Mouse (Mus musculus) WW6 (cell line): ENCODE measurements around the gene Gm47289.

Experiments
- DNase-seq: peaks from one replicate; pipeline ENCODE4 v3.0.0-alpha.2; 2013; ENCODE audit warnings: low read depth, low spot score

Gm47289 gene

GRCm38 (mm10) chr9:119156278-119157201 is 2.4 kb upstream of the Gm47289 start, which contains the start of gene Acaa1b:
Gene Acaa1b (minus strand): TSS chr9:119157093.
- peak; percentile 67 for DNase-seq

- no peak for DNase-seq
Observed at GRCm38 (mm10) chr9:119160689-119161088, 1.7 kb downstream of the Gm47289 start.

DNA sequence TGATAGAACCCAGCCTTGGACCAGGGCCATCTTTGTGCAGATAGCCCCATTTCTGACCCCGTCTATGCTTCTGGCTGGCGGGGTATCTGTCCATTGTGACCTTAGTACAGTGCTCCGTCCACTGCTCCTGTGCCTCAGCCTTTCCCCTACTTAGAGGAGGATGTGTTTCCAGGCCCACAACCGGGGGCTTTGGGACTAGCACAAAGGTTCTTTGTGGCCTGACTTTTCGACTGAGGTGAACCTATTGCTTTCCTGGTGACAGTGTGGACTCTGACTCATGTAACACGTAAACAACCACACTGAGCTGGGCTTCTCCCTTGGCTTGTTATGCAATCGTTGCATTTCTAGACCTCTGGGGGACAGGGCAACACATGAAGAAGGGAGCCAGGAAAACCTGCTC is 5.8 kb downstream of the Gm47289 start:
- no peak for DNase-seq

GRCm38 (mm10) chr9:119165548-119165947 is 6.6 kb downstream of the Gm47289 start:
- no peak for DNase-seq

DNA sequence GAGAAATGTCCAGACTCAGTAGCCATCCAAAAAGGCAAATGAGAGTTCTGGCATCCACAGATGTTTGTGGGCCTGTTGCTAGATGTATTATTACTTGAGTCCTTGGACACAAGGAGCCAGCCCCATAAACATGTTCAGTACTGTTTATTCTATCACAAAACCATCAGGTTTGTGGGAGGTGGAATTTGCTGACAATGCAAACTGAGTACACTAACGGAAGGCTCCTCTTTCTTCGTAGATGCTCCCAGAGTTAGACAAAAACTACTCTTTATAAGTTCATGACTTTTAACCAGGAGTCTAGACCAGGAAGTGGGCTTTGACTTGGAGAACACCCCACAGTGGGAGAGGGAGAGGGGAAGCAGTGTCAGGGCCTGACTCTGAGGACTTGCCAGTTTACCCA is 8.6 kb downstream of the Gm47289 start:
- no peak for DNase-seq

GRCm38 (mm10) chr9:119179292-119179691 is 20.3 kb downstream of the Gm47289 start:
- DNase-seq: no peak

DNA sequence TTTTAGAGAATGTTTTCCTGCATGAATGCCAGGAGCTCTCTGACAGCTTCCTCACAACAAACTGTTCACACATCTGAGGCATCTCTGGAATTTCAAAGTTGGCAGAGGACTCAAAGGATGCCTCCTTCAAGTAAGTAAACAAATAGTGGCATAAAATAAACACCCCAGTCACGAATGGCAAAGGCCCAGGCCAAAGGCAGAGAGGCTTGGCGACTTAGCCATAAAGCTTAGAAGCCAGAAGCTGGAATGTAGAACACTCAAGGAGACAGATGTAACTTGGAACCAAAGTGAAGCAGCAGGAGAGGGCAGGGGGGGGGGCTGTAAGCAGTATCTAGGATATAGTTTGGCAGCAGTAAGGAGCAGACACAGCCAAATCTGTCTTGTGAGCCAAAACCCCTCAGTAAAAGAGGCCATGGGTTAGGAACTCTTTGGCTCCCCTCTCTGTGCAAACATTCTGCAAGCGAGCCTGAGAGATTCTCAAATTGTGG is 22.3 kb downstream of the Gm47289 start:
- DNase-seq: no peak

DNA sequence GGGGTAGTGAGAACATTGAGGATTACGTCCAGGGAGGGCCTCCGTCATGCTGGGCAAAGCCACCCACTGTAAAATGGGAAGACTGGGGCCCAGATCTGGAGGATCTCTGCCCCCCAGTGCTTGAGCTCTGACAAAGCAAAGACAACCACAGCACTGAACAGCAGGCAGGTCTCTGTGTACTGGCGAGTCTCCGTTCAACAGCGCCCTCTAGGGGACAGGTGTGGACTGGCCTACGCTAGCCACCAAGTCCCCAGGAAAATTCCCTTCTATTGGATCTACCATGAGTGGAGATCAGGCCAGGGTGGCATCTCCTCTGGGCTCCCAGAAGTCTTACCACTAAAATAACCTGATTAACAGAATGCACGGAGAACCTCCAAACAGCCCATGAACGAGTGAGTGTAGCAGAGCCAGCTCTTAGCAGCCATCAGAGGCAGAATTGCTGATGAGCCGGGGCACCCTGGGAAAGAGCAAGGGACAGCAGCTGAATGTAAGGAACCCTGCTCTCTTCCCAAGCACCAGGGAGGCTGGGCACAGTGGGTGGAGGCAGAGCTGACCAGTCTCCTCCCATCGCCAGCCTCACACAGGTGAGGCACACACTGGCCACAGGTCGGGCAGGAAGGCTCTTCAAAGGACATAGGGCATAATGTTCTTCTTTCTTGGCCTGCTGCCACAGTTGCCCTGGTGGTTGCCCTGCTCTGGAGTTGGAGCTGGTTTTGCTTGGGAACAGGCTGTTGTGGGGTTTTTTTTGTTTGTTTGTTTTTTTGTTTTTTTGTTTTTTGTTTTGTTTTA is 33.4 kb downstream of the Gm47289 start:
- peak; percentile 46 for DNase-seq

DNA sequence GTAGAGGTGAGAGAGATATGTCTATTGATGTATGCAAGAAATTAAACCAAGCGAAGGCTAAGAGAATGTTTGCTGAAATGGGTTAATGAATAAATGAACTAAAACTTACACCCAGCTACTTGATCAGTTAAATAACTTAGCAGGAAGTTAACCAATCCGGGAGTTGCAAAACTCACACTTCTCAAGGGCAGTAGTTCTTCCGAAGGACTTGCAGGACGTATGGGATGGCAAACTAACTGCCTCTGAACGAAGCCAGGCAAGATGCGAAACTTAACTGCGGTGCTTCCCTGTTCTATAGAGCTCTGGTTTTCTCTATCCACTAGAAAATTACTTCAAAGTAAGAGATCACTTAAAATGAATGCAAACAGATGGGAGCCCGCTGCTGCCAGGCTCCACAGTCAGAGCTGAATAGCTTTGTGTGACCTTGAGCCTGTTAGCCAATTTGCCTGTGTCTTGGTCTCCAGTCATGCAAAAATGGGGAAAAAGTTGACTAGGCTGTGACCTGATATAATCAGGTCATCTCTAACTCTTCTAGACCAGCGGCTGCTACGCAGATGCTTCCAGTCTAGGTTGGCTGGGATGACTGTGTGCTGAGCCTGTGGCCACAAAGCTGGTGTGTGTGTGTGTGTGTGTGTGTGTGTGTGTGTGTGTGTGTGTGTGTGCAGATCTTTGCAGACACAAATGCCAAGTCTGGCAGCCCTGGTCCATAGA is 40.3 kb downstream of the Gm47289 start:
- DNase-seq: no peak

DNA sequence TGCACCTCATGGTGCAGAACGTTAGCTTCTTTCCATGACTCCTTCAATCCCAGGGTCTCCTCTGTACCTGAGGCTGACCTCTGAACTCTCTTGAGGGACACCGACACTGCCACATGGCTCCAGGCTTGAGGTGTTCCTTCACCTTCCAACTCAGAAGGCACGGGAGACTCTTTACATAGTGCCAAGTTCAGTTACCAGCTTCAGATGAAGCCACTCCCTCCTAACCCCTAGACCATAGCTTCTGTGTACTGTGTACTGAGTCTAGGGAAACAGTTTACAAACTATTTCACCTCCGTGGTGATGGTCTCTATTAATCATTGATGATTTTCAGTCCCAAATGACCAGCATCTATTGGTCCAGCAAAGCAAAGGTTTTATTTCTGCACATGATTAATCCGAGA is 42.7 kb downstream of the Gm47289 start:
- DNase-seq: no peak

DNA sequence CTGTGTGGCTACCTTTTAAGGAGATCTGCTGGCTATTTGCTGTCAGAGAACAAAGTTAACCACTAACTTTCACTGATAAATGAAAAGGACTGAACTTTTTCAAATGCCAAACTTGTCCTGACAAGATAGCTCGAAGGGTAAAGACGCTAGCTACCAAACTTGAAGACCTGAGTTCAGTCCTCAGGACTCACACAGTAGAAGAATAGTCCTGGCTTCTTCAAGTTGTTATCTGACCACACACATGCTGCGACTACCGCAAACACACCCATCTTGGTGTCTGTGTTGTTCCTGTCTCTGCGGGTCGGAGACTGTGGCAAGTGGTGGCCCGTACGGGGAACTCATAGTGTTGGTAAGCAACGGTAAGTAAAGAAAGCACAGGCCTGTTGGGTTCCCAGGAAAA is 44.7 kb downstream of the Gm47289 start:
- DNase-seq: no peak

- no peak for DNase-seq
Observed at GRCm38 (mm10) chr9:119205756-119206155, 46.8 kb downstream of the Gm47289 start.

GRCm38 (mm10) chr9:119206666-119207065 is 47.7 kb downstream of the Gm47289 start:
- no peak for DNase-seq

GRCm38 (mm10) chr9:119207113-119207512 is 48.2 kb downstream of the Gm47289 start:
- DNase-seq: no peak

- no peak for DNase-seq
Observed at GRCm38 (mm10) chr9:119208998-119209397, 50.0 kb downstream of the Gm47289 start, which contains the start of gene Slc22a13. Gene Slc22a13 (minus strand): TSS chr9:119209098.
